Mouse (Mus musculus) neural tube, embryonic 11.5 days (tissue): ENCODE measurements around the gene Cfap77. TPM values are rescaled to one million over a fixed set of nuclear protein-coding genes. Genes with fewer than 3 reads are reported as not detected.

Experiments used
- ATAC-seq: fragments of 200-750 bp; cut with Nextera tagmentation; 2 replicates; pipeline ENCODE4 v1.8.0; 2017; ENCODE audit warnings: moderate number of reproducible peaks, mild to moderate bottlenecking, moderate TSS enrichment, moderate library complexity; ENCODE audit not compliant: insufficient read depth, low FRiP score, low TSS enrichment
- DNase-seq: peaks from one replicate; pipeline ENCODE4 v3.0.0-alpha.2; 2015; ENCODE audit warnings: low spot score
- H3K27ac ChIP-seq: fragments of 300-500 bp; sonication (generic); 2 replicates; pipeline ENCODE4 v1.5.1; 2014; ENCODE audit warnings: low read depth, mild to moderate bottlenecking, low read length
- H3K27me3 ChIP-seq: fragments of 300-500 bp; sonication (generic); 2 replicates; pipeline ENCODE4 v1.6.1; 2014; ENCODE audit warnings: mild to moderate bottlenecking, low read length, mixed read lengths; ENCODE audit not compliant: control insufficient read depth, insufficient read depth
- H3K36me3 ChIP-seq: fragments of 300-500 bp; sonication (generic); 2 replicates; pipeline ENCODE4 v1.6.1; 2014; ENCODE audit warnings: mild to moderate bottlenecking, low read length, moderate library complexity, mixed read lengths; ENCODE audit not compliant: control insufficient read depth, insufficient read depth
- H3K4me1 ChIP-seq: fragments of 300-500 bp; sonication (generic); 2 replicates; pipeline ENCODE4 v1.6.1; 2014; ENCODE audit warnings: low read length, mixed read lengths; ENCODE audit not compliant: control insufficient read depth, insufficient read depth
- H3K4me2 ChIP-seq: fragments of 300-500 bp; sonication (generic); 2 replicates; pipeline ENCODE4 v1.6.1; 2014; ENCODE audit warnings: low read depth, mild to moderate bottlenecking, moderate library complexity
- H3K4me3 ChIP-seq: fragments of 300-500 bp; sonication (generic); 2 replicates; pipeline ENCODE4 v1.5.1; 2014; ENCODE audit warnings: low read depth, low read length
- H3K9ac ChIP-seq: fragments of 300-500 bp; sonication (generic); 2 replicates; pipeline ENCODE4 v1.6.1; 2014; ENCODE audit warnings: mild to moderate bottlenecking, low read length
- H3K9me3 ChIP-seq: fragments of 300-500 bp; sonication (generic); 2 replicates; pipeline ENCODE4 v1.6.1; 2016; ENCODE audit warnings: low read length; ENCODE audit not compliant: control insufficient read depth
- WGBS: fragments of 180-500 bp; shearing (Covaris S2); extraction: QIAGEN DNeasy Blood & Tissue Kit; methylation state at CpG from one replicate; pipeline ENCODE4 v1.1.7; 2014; 5-methylcytosine and 5-hydroxymethylcytosine counted together
- polyA plus RNA-seq: library from polyadenylated mRNA; unstranded; fragments of >200 nt; fragmentation: Nextera tagmentation; extraction: Ambion mirVana; gene quantifications from 2 replicates; pipeline ENCODE4 v1.2.1, GENCODE M21; 2014

Cfap77 gene
- polyA plus RNA-seq, 1 experiment from 2014 or later: 0.33 TPM

- no peak overlapping the region for H3K4me3 ChIP-seq
- H3K36me3 ChIP-seq: peaks cover 3% of the 10 kb centered on the region
- H3K27ac ChIP-seq: no peak overlapping the region
- H3K9me3 ChIP-seq: no peaks in the 10 kb centered on the region
- DNase-seq (no peak), ATAC-seq (no peak)
- no peak overlapping the region for H3K9ac ChIP-seq
- H3K27me3 ChIP-seq: no peaks in the 10 kb centered on the region
- no peaks in the 10 kb centered on the region for H3K4me1 ChIP-seq
- WGBS: 92% methylated on average over 3 of the region's 3 CpGs
- no peak overlapping the region for H3K4me2 ChIP-seq
Measured at GRCm38 (mm10) chr2:28882047-28882446, 172.8 kb downstream of the Cfap77 start.

DNA sequence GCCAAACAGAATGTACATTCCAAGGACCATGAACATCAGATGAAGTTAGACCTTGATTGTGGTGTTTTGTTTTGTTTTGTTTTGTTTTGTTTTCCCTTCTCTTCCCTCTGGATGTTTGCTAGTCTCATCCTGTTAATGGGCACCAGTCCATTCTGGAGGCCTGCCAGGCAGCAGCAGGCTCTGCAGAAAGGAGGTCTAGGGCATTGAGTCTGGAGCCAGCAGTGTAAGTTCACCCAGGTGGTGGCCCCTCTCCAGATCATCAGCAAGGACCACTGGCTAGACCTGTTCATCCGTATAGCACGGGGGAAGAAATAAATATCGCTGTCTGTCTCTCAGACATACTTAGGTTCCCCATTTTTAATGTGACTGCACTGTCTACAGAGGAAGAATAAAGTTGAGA, 173.6 kb downstream of the Cfap77 start:
- Histone ChIP-seq H3K36me3 (peaks cover 2% of the 10 kb centered on the region; the same call in 1 of the 2 replicates), H3K4me2 (no peak overlapping the region), H3K27ac (no peak overlapping the region), H3K9me3 (no peaks in the 10 kb centered on the region), H3K4me3 (no peak overlapping the region), H3K9ac (no peak overlapping the region), H3K27me3 (no peaks in the 10 kb centered on the region), H3K4me1 (no peaks in the 10 kb centered on the region)
- no peak for DNase-seq
- ATAC-seq: no peak
- 96% methylated on average over 3 of the region's 3 CpGs for WGBS

Other genes starting within 250 kb of the Cfap77 start
- gene Gtf3c4, start 214.7 kb downstream of the Cfap77 start, polyA plus RNA-seq: 35.9 and 38.7 TPM in 2 replicates
- 20.5 and 20.6 TPM in 2 replicates for gene Ddx31, start 214.7 kb downstream of the Cfap77 start, polyA plus RNA-seq
- 9.2 and 10.2 TPM in 2 replicates for gene Barhl1, start 138.4 kb downstream of the Cfap77 start, polyA plus RNA-seq
- gene Ttf1, start 5.2 kb upstream of the Cfap77 start, polyA plus RNA-seq: 11.7 and 12.2 TPM in 2 replicates
- 12.6 and 14.3 TPM in 2 replicates for gene Setx, start 69.1 kb upstream of the Cfap77 start, polyA plus RNA-seq
- 3.4 and 3.6 TPM in 2 replicates for gene Ntng2, start 197.9 kb upstream of the Cfap77 start, polyA plus RNA-seq